Mouse (Mus musculus) brain, embryonic 14.5 days (tissue): ENCODE data around the gene Rph3al.

Source experiments
- CTCF ChIP-seq: fragments of 200-500 bp; IDR thresholded peaks from 2 replicates; pipeline ENCODE4 v1.5.1; 2012; ENCODE audit warnings: inconsistent platforms, mild to moderate bottlenecking, moderate library complexity, borderline replicate concordance; ENCODE audit not compliant: insufficient read depth, insufficient read length; ENCODE audit errors: extremely low read depth
- POLR2A ChIP-seq: fragments of 200-500 bp; IDR thresholded peaks from 2 replicates; pipeline ENCODE4 v1.6.1; 2012; ENCODE audit warnings: mild to moderate bottlenecking, inconsistent platforms, borderline replicate concordance; ENCODE audit not compliant: poor library complexity, insufficient read depth, insufficient read length, severe bottlenecking; ENCODE audit errors: extremely low read depth

DNA sequence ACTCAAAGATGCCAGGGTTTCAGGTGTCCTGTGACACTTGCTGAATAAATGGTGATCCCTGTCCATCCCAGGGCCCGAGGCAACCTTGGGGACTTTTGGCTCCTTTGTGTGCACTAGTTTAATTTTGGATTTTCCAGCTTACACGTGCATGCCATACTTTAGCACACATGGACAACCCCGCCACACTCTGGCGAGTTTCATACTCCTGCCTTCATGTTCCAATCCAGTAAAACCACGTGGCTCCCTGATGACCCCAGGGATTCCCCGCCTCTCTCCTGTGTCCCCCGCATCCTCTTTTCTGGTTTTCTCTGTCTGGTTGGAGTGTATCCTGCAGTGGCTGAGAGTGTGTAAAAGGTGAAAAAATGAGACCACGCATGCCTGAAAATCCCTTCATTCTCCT is 110.8 kb downstream of the Rph3al start:
- TF ChIP-seq POLR2A (no peak), CTCF (no peak)
